Mouse (Mus musculus) kidney, adult 2 months (tissue): Measurements from ENCODE around the gene Lgr4. TPM values are rescaled to one million over a fixed set of nuclear protein-coding genes. Genes with fewer than 3 reads are reported as not detected.
A peak's percentile ranks its signal among the peaks of the same experiment; 100 is the strongest.

Experiments
- DNase-seq: peaks from one replicate; pipeline ENCODE4 v3.0.0; 2021
- H3K27ac ChIP-seq: fragments of 200-500 bp; 2 replicates; pipeline ENCODE4 v1.5.1; 2012; ENCODE audit warnings: low read depth, low read length, control low read depth, inconsistent platforms; ENCODE audit not compliant: insufficient read depth
- H3K27me3 ChIP-seq: fragments of 200-500 bp; replicated peaks from 2 replicates; pipeline ENCODE4 v1.6.1; 2012; ENCODE audit warnings: mild to moderate bottlenecking, moderate library complexity, low read length, inconsistent platforms; ENCODE audit not compliant: control insufficient read depth, insufficient read depth
- H3K36me3 ChIP-seq: fragments of 200-500 bp; 2 replicates; pipeline ENCODE4 v1.6.1; 2012; ENCODE audit warnings: mild to moderate bottlenecking, moderate library complexity, low read length, inconsistent platforms; ENCODE audit not compliant: control insufficient read depth, insufficient read depth
- H3K4me1 ChIP-seq: fragments of 200-500 bp; 2 replicates; pipeline ENCODE4 v1.6.1; 2011; ENCODE audit warnings: low read length; ENCODE audit not compliant: control insufficient read depth, insufficient read depth
- H3K4me3 ChIP-seq: fragments of 200-500 bp; 2 replicates; pipeline ENCODE4 v1.5.1; 2011; ENCODE audit warnings: mild to moderate bottlenecking, low read depth, low read length, control low read depth; ENCODE audit not compliant: insufficient read depth
- CTCF ChIP-seq: fragments of 200-500 bp; conservative IDR thresholded peaks from 2 replicates; pipeline ENCODE4 v1.5.1; 2011; ENCODE audit warnings: low read depth, mild to moderate bottlenecking, control low read depth, low read length, moderate library complexity, mixed read lengths; ENCODE audit not compliant: insufficient read depth, insufficient read length
- POLR2A ChIP-seq: fragments of 200-500 bp; IDR thresholded peaks from one replicate; pipeline ENCODE4 v1.6.1; 2011; ENCODE audit warnings: low read depth, low read length, control low read depth
- WGBS: fragments of 180-500 bp; shearing (Covaris S2); methylation state at CpG from one replicate; pipeline ENCODE4 v1.1.7; 2018; 5-methylcytosine and 5-hydroxymethylcytosine counted together
- polyA plus RNA-seq: library from polyadenylated mRNA; depleted of rRNA; stranded (reverse); fragments of >200 nt; gene quantifications from 2 replicates; pipeline ENCODE4 v1.2.3, GENCODE M21; 2012

The Lgr4 gene
- polyA plus RNA-seq, 1 experiment = 106 TPM

DNA sequence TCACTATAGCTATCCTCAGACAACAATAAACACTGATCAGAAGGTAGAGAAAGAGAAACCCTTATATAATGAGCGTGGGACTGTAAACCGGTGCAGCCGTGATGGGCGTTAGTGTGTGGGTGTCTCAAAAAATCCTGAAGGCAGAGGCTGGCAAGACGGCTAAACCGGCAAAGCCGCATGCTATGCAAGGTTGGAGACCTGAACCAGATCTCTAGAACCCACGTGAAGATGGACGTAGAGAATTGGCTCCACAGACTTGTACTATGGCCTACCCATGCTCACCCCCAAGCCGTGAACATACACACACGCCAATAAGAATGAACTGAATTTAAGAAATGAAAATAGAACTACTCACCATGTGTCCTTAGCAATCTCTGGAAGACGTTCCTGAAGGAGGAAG, 4.7 kb upstream of the Lgr4 start:
- H3K36me3 ChIP-seq = no peaks in the 10 kb centered on the region
- TF ChIP-seq CTCF (no peak), POLR2A (no peak)
- H3K27ac ChIP-seq = no peak overlapping the region
- no peak for DNase-seq
- no peaks in the 10 kb centered on the region for H3K27me3 ChIP-seq
- H3K4me3 ChIP-seq = no peak overlapping the region
- 87% methylated on average over 12 of the region's 12 CpGs for WGBS
- no peaks in the 10 kb centered on the region for H3K4me1 ChIP-seq

DNA sequence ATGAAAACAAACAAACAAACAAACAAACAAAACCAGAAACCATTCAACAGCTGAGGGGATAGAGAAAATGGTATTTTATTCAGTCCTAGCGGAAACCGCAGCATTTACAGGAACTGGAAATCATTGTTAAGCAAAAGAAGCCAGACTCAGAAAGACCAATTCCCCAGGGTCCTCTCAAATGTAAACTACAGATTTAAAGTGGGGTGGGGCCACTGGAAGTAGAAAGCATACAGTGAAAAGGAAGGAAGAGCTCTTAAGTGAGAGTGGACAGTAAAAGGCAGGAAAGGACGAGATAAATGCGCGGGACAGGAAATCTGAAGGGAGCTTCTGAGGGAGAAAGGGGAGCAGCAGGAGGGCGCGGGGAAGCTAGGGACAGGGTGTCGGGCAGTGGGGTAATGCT, 4.2 kb upstream of the Lgr4 start:
- H3K4me1 ChIP-seq = no peaks in the 10 kb centered on the region
- no peak for DNase-seq
- 68% methylated on average over 8 of the region's 8 CpGs for WGBS
- no peak overlapping the region for H3K4me3 ChIP-seq
- TF ChIP-seq POLR2A = no peak
- TF ChIP-seq CTCF = no peak
- H3K36me3 ChIP-seq = no peaks in the 10 kb centered on the region
- no peak overlapping the region for H3K27ac ChIP-seq
- H3K27me3 ChIP-seq = no peaks in the 10 kb centered on the region

DNA sequence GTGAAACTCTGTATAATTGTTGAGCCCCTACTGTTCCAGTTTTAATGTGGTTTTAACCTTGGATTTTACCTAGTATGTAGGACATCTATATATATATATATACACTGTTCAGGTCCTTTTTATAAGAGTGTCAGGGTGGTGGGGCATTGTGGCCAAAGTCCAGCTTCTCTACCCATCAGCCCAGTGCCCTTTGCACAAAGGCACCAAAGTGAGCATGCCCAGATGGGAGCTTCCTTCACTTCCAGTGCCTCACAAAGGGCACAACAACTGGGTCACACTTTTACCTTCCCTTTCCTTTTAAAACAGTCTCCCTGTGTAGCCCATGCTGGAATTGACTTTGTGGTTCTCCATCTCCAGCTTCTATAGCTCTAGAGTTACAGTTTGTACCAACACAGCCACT, 2.8 kb upstream of the Lgr4 start:
- Histone ChIP-seq H3K4me1 (no peaks in the 10 kb centered on the region), H3K27ac (no peak overlapping the region), H3K36me3 (no peaks in the 10 kb centered on the region), H3K27me3 (no peaks in the 10 kb centered on the region), H3K4me3 (no peak overlapping the region)
- TF ChIP-seq POLR2A (no peak), CTCF (no peak)
- peak; percentile 71 for DNase-seq

DNA sequence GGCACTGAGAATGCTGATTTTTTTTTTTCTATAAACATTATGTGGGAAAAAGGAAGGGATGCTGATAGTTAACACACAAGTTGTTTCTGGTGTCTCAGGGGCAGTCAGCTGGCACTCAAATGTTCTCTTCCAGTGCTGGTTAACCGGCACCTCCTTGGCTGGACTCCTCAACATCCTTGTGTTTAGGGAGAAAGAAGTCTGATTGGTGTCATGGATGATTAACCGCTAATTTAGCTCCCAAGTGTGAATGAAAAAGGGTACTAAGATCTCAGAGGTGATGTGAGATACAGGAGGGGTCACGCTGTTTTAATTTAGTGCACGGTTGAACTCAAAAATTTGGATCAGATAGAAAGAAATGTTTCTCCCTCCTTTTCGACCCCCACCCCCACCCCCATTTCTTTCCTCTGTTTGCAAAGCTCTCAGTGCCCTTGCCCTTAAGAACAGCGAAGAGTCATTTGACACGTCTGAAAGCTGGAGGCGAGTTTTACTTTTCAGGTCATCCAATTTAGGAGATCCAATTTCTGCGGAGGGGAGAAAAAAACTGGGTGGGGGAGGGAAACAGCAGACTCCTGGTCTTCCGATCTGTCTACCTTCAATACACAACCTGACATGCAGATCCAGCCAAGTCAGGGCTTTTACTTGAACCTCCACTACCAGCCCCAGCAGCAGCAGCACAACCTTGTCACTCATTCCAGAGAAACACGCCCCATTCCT, 508 bp upstream of the Lgr4 start:
- peaks cover 7% of the 10 kb centered on the region; the same call in 1 of the 2 replicates for H3K4me1 ChIP-seq
- H3K27ac ChIP-seq = no peak overlapping the region; the same call in 1 of the 2 replicates
- H3K4me3 ChIP-seq = peak overlapping the region; percentile 40
- TF ChIP-seq CTCF (no peak), POLR2A (no peak)
- 12% methylated on average over 11 of the region's 11 CpGs for WGBS
- no peaks in the 10 kb centered on the region for H3K36me3 ChIP-seq
- peak; percentile 67 for DNase-seq
- no peaks in the 10 kb centered on the region for H3K27me3 ChIP-seq

DNA sequence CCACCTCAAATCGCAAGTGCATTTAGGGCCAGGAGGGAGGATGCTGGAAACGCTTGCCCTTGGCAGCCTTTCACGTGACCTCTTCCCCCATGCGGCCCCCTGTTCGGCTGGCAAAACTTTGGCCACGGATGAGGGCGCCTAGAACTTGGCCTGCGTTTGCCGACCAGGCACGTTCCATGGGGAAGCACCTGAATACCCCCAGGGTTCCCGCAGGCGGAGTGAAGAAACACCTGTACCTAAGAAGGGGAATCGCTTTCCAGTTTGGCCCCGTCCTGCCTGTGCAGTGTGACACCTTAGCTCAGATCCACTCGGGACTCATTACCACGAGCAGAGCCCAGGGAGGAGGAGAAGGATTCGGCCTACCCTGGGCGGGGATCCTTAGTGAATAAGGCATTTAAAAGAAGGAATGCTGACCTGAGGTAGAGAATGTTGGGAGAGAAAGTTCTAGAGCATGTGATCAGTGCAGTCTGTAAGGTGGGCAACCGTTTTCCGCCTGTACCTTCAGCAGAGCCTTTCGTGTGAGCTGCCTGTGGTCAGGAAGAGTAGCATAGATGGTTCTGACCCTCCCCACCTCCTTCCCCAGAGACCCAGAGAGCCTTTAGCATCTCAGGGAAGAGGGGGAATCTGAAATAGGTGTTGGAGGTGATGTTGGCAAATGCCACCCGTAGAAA, 1.3 kb downstream of the Lgr4 start:
- TF ChIP-seq CTCF = no peak
- TF ChIP-seq POLR2A = no peak
- Histone ChIP-seq H3K27me3 (no peaks in the 10 kb centered on the region), H3K4me3 (peak overlapping the region; percentile 62), H3K27ac (peak overlapping the region; percentile 89), H3K36me3 (no peaks in the 10 kb centered on the region), H3K4me1 (peaks cover 7% of the 10 kb centered on the region; the same call in 1 of the 2 replicates)
- 9% methylated on average over 22 of the region's 22 CpGs for WGBS
- peak; percentile 81 for DNase-seq

DNA sequence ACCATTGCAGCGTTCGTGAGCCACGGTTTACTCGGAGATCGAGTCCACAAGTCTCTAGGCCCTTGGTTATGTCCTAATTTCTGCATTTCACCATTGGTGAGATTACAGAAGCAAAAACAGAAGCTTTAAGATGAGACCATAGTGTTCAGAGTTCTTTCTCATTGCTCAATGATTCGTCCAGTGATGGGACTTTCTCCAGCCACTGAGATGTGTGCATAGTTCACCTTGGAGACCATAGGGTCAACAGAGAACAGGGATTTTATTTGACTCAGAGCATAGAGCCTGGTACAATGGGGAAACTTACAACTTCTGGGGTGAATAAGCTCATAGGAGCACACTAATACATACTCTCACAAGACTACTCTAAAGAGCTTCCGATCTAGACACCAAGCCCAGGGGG, 3.0 kb downstream of the Lgr4 start:
- Histone ChIP-seq H3K36me3 (no peaks in the 10 kb centered on the region), H3K4me1 (peaks cover 7% of the 10 kb centered on the region; the same call in 1 of the 2 replicates), H3K4me3 (peak overlapping the region; percentile 57), H3K27me3 (no peaks in the 10 kb centered on the region), H3K27ac (peak overlapping the region; percentile 79)
- TF ChIP-seq POLR2A = no peak
- TF ChIP-seq CTCF = no peak
- 42% methylated on average over 7 of the region's 7 CpGs for WGBS
- no peak for DNase-seq
